Mouse (Mus musculus): ENCODE measurements around the gene Ogfod1. TPM values are rescaled to one million over a fixed set of nuclear protein-coding genes. Genes with fewer than 3 reads are reported as not detected.

The Ogfod1 gene
- polyA plus RNA-seq, 1 experiment from 2014 or later = 12.5 TPM

GRCm38 (mm10) chr8:94057157-94057854 lies 20.3 kb downstream of the Ogfod1 start:
- H3K4me1 ChIP-seq (ENCODE audit: control insufficient read depth, insufficient read depth, low read length) = no peaks in the 10 kb centered on the region
- no peaks in the 10 kb centered on the region for H3K27me3 ChIP-seq (replicated peaks; ENCODE audit: control insufficient read depth, insufficient read depth, low read length)
- H3K36me3 ChIP-seq (ENCODE audit: control insufficient read depth, insufficient read depth, low read length) = peaks cover 8% of the 10 kb centered on the region; the same call in 1 of the 2 replicates
- no peak overlapping the region for H3K4me2 ChIP-seq (ENCODE audit: low read depth, low read length)
- H3K9ac ChIP-seq (ENCODE audit: low read depth, low read length) = no peak overlapping the region
- H3K9me3 ChIP-seq (ENCODE audit: control insufficient read depth, low read length) = no peaks in the 10 kb centered on the region
- WGBS = 65% methylated on average over 6 of the region's 6 CpGs
- H3K4me3 ChIP-seq (ENCODE audit: low read length) = no peak overlapping the region
- H3K27ac ChIP-seq (ENCODE audit: low read length) = no peak overlapping the region
- no peak for ATAC-seq

GRCm38 (mm10) chr8:94066121-94066863 lies 29.3 kb downstream of the Ogfod1 start:
- no peak overlapping the region for H3K4me2 ChIP-seq (ENCODE audit: low read depth, low read length)
- WGBS = 78% methylated on average over 11 of the region's 11 CpGs
- no peak overlapping the region for H3K27ac ChIP-seq (ENCODE audit: low read length)
- H3K9me3 ChIP-seq (ENCODE audit: control insufficient read depth, low read length) = no peaks in the 10 kb centered on the region
- H3K9ac ChIP-seq (ENCODE audit: low read depth, low read length) = no peak overlapping the region
- H3K36me3 ChIP-seq (ENCODE audit: control insufficient read depth, insufficient read depth, low read length) = peaks cover 14% of the 10 kb centered on the region
- no peak overlapping the region for H3K4me3 ChIP-seq (ENCODE audit: low read length)
- H3K27me3 ChIP-seq (replicated peaks; ENCODE audit: control insufficient read depth, insufficient read depth, low read length) = no peaks in the 10 kb centered on the region
- no peak for ATAC-seq
- no peaks in the 10 kb centered on the region for H3K4me1 ChIP-seq (ENCODE audit: control insufficient read depth, insufficient read depth, low read length)

GRCm38 (mm10) chr8:94068793-94069192 lies 31.8 kb downstream of the Ogfod1 start:
- ATAC-seq = no peak
- no peaks in the 10 kb centered on the region for H3K27me3 ChIP-seq (replicated peaks; ENCODE audit: control insufficient read depth, insufficient read depth, low read length)
- H3K27ac ChIP-seq (ENCODE audit: low read length) = no peak overlapping the region
- WGBS = 95% methylated on average over 7 of the region's 7 CpGs
- H3K4me3 ChIP-seq (ENCODE audit: low read length) = no peak overlapping the region
- no peak overlapping the region for H3K9ac ChIP-seq (ENCODE audit: low read depth, low read length)
- no peaks in the 10 kb centered on the region for H3K9me3 ChIP-seq (ENCODE audit: control insufficient read depth, low read length)
- peaks cover 8% of the 10 kb centered on the region for H3K36me3 ChIP-seq (ENCODE audit: control insufficient read depth, insufficient read depth, low read length)
- no peak overlapping the region for H3K4me2 ChIP-seq (ENCODE audit: low read depth, low read length)
- H3K4me1 ChIP-seq (ENCODE audit: control insufficient read depth, insufficient read depth, low read length) = no peaks in the 10 kb centered on the region

GRCm38 (mm10) chr8:94076461-94077192 lies 39.6 kb downstream of the Ogfod1 start:
- no peak for ATAC-seq
- no peaks in the 10 kb centered on the region for H3K9me3 ChIP-seq (ENCODE audit: control insufficient read depth, low read length)
- H3K27ac ChIP-seq (ENCODE audit: low read length) = no peak overlapping the region
- no peak overlapping the region for H3K9ac ChIP-seq (ENCODE audit: low read depth, low read length)
- H3K4me1 ChIP-seq (ENCODE audit: control insufficient read depth, insufficient read depth, low read length) = no peaks in the 10 kb centered on the region
- H3K4me3 ChIP-seq (ENCODE audit: low read length) = no peak overlapping the region
- H3K4me2 ChIP-seq (ENCODE audit: low read depth, low read length) = no peak overlapping the region
- H3K27me3 ChIP-seq (replicated peaks; ENCODE audit: control insufficient read depth, insufficient read depth, low read length) = no peaks in the 10 kb centered on the region
- no peaks in the 10 kb centered on the region for H3K36me3 ChIP-seq (ENCODE audit: control insufficient read depth, insufficient read depth, low read length)
- WGBS = 86% methylated on average over 12 of the region's 12 CpGs

GRCm38 (mm10) chr8:94087964-94088363 lies 51.0 kb downstream of the Ogfod1 start:
- Histone ChIP-seq H3K4me2 (ENCODE audit: low read depth, low read length) (no peak overlapping the region), H3K27me3 (replicated peaks; ENCODE audit: control insufficient read depth, insufficient read depth, low read length) (no peaks in the 10 kb centered on the region), H3K36me3 (ENCODE audit: control insufficient read depth, insufficient read depth, low read length) (no peaks in the 10 kb centered on the region; the same call in 1 of the 2 replicates), H3K27ac (ENCODE audit: low read length) (no peak overlapping the region), H3K9me3 (ENCODE audit: control insufficient read depth, low read length) (no peaks in the 10 kb centered on the region), H3K9ac (ENCODE audit: low read depth, low read length) (no peak overlapping the region), H3K4me1 (ENCODE audit: control insufficient read depth, insufficient read depth, low read length) (no peaks in the 10 kb centered on the region), H3K4me3 (ENCODE audit: low read length) (no peak overlapping the region)
- ATAC-seq = no peak
- WGBS = 80% methylated on average over 9 of the region's 9 CpGs

- 63% methylated on average over 6 of the region's 6 CpGs for WGBS
- ATAC-seq = no peak
These were observed 52.7 kb downstream of the Ogfod1 start for GRCm38 (mm10) chr8:94089715-94090114.

GRCm38 (mm10) chr8:94092848-94093247 lies 55.9 kb downstream of the Ogfod1 start:
- no peaks in the 10 kb centered on the region for H3K9me3 ChIP-seq (ENCODE audit: control insufficient read depth, low read length)
- H3K36me3 ChIP-seq (ENCODE audit: control insufficient read depth, insufficient read depth, low read length) = no peaks in the 10 kb centered on the region
- H3K27me3 ChIP-seq (replicated peaks; ENCODE audit: control insufficient read depth, insufficient read depth, low read length) = no peaks in the 10 kb centered on the region
- H3K4me1 ChIP-seq (ENCODE audit: control insufficient read depth, insufficient read depth, low read length) = no peaks in the 10 kb centered on the region
- no peak overlapping the region for H3K4me2 ChIP-seq (ENCODE audit: low read depth, low read length)
- H3K27ac ChIP-seq (ENCODE audit: low read length) = no peak overlapping the region
- H3K4me3 ChIP-seq (ENCODE audit: low read length) = no peak overlapping the region
- no peak for ATAC-seq
- no peak overlapping the region for H3K9ac ChIP-seq (ENCODE audit: low read depth, low read length)
- 80% methylated on average over 9 of the region's 9 CpGs for WGBS

More at GRCm38 (mm10) chr8:94089715-94090114, 52.7 kb downstream of the Ogfod1 start:
- no peaks in the 10 kb centered on the region for H3K9me3 ChIP-seq (ENCODE audit: control insufficient read depth, low read length)
- no peaks in the 10 kb centered on the region for H3K27me3 ChIP-seq (replicated peaks; ENCODE audit: control insufficient read depth, insufficient read depth, low read length)
- H3K4me2 ChIP-seq (ENCODE audit: low read depth, low read length) = no peak overlapping the region
- H3K4me1 ChIP-seq (ENCODE audit: control insufficient read depth, insufficient read depth, low read length) = no peaks in the 10 kb centered on the region
- H3K36me3 ChIP-seq (ENCODE audit: control insufficient read depth, insufficient read depth, low read length) = no peaks in the 10 kb centered on the region; the same call in 1 of the 2 replicates
- H3K9ac ChIP-seq (ENCODE audit: low read depth, low read length) = no peak overlapping the region
- H3K27ac ChIP-seq (ENCODE audit: low read length) = no peak overlapping the region
- no peak overlapping the region for H3K4me3 ChIP-seq (ENCODE audit: low read length)

GRCm38 (mm10) chr8:94094281-94094680 lies 57.3 kb downstream of the Ogfod1 start:
- H3K4me2 ChIP-seq (ENCODE audit: low read depth, low read length) = no peak overlapping the region
- WGBS = 83% methylated on average over 6 of the region's 6 CpGs
- no peak for ATAC-seq
- no peaks in the 10 kb centered on the region for H3K36me3 ChIP-seq (ENCODE audit: control insufficient read depth, insufficient read depth, low read length)
- H3K27me3 ChIP-seq (replicated peaks; ENCODE audit: control insufficient read depth, insufficient read depth, low read length) = no peaks in the 10 kb centered on the region
- H3K4me1 ChIP-seq (ENCODE audit: control insufficient read depth, insufficient read depth, low read length) = 0 out of 2 replicates have a peak, but pooled peaks cover 4% of the 10 kb centered on the region
- no peak overlapping the region for H3K4me3 ChIP-seq (ENCODE audit: low read length)
- H3K9me3 ChIP-seq (ENCODE audit: control insufficient read depth, low read length) = no peaks in the 10 kb centered on the region
- no peak overlapping the region for H3K9ac ChIP-seq (ENCODE audit: low read depth, low read length)
- H3K27ac ChIP-seq (ENCODE audit: low read length) = no peak overlapping the region
